Mouse (Mus musculus) heart, adult 18-20 months (tissue): ENCODE results near the gene Krtap27-1. TPM values are rescaled to one million over a fixed set of nuclear protein-coding genes. Genes with fewer than 3 reads are reported as not detected.

ENCODE experiments used
- DNase-seq, 2 experiments: peaks; one replicate each; pipeline ENCODE4 v3.0.0; 2021 to 2022; ENCODE audit warnings: mixed read lengths in 1 of 2
- long read RNA-seq, 2 experiments: library from polyadenylated mRNA; stranded (forward); transcript quantifications; one replicate each; pipeline ENCODE4 v2.0.0; 2021
- total RNA-seq, 2 experiments: library from RNA; stranded (reverse); gene quantifications; 2 replicates each; pipeline ENCODE4 v1.2.3; 2021

The Krtap27-1 gene
- not detected for total RNA-seq
- long read RNA-seq, experiment 1 = 0 reads
- long read RNA-seq, experiment 2 = 0 reads

GRCm38 (mm10) chr16:88671571-88671970 lies at the start of gene Krtap27-1:
TSS of gene Krtap27-1 (minus strand) at chr16:88671671.
- no peak for DNase-seq

GRCm38 (mm10) chr16:88720031-88720430 lies 48.6 kb upstream of the Krtap27-1 start:
- DNase-seq = no peak

- DNase-seq = no peak
These were observed 45.1 kb upstream of the Krtap27-1 start for GRCm38 (mm10) chr16:88716549-88716948.

DNA sequence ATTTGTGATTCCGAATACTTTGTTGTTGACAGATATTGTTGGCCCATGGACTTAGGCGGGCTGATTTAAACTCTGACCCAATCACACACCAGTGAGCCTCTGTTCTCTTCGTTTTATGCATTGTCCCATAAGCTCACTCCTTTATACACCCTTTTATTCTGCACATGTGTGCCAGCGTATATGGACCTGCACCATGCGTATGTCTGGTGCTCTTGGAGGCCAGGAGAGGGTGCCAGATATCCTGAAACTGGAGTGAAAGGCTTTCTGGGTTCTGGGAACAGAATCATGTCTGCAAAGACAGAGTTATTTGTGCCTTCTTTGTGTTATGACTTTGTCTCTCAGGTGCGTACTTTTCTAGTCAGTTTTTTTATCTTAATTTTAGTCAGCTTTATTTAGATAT lies 39.8 kb upstream of the Krtap27-1 start:
- DNase-seq = no peak

DNA sequence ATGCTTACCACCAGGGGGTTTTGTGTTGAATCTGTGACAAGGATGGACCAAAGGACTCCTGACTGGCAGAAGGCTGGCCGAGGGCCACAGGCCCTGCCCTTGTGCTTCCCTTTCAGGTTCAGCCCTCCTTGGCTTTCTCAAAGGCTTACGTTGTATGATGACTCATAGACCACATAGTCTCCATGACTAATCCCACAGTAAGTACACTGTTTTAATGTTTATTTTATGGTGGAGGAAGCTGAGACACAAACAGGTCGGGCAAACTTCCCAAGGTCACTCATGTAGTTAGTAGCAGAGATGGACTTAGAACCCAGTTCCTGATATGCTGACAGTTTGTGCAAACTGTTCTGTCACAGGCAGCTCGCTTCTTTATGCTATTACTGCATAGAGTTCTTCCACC lies 39.3 kb upstream of the Krtap27-1 start:
- no peak for DNase-seq

GRCm38 (mm10) chr16:88707496-88708012 lies 36.1 kb upstream of the Krtap27-1 start, which contains the start of gene 2310061N02Rik:
TSS of gene 2310061N02Rik (minus strand) at chr16:88707962.
- DNase-seq = no peak

DNA sequence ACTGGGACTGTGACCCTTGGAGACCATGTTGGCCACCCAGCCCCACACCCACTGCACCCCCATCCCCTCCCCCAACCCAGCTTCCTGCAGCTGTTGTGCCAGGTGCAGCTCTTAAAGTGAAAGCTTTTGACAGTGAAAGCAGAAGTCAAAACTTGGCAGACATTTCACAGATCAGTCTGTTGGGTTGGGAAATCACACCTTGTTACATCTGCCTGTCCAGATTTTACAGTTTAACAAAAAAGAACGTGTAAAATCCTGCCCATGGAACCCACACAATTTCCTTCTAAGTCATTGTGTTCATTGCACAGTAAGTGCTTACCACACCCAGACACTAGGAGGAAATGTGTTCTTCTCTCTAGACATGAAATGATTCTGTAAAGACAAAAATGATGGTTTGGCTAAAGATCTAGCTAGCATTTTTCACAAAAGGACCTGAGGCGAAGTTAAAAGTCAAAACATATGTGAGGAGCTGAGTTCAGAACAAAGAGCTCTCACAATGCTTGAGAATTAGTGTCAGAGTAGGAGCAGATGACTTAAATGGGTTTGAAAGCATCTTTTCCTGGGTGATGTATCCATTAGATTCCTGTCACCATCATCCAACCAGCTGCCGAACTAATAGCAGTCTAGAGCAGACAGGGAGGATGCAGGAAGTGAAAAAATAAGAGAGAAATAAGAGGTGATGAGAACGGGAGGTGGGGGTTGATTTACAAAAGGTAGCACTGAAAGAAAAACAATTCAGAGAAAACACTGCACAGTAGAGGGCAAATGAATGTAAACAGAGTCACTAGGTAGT lies 29.8 kb upstream of the Krtap27-1 start:
- no peak for DNase-seq

DNA sequence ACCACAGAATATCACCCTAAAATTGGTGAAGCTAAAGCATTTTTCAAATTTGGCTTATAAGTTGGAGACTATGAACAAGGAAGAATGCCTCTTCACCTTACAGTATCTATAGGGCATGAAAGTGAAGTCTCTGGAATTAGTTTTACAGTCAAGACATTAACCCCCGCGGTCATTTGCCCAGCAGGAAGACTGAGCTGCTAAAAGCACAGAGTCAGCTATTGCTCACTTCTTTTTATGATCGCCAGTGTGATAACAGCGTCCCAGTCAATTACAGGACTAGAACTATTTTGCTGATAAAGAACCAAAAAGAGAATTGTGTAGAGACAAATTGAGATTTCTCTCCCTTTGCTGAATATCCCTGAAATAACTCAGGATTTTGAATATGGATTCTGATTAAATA lies 24.8 kb upstream of the Krtap27-1 start:
- DNase-seq = no peak

DNA sequence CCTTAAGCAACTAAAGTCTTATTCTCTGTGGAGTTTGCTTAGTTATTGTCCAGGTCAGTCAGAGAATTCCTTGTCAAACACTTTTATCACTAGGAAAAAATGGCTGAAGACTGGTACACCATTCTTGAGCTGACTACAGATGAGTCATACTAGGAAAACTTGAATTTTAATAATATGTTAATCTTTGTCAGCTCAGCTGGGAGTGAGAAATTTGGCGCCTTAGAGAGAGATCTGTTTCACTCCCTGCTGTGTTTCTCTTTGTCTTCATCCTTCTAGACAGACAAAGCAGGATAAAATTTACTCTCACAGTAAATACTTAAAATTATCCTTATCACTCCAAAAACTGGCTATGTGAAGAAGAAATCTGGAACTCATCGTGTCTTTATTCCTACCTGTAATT lies 9.8 kb upstream of the Krtap27-1 start:
- DNase-seq = no peak

DNA sequence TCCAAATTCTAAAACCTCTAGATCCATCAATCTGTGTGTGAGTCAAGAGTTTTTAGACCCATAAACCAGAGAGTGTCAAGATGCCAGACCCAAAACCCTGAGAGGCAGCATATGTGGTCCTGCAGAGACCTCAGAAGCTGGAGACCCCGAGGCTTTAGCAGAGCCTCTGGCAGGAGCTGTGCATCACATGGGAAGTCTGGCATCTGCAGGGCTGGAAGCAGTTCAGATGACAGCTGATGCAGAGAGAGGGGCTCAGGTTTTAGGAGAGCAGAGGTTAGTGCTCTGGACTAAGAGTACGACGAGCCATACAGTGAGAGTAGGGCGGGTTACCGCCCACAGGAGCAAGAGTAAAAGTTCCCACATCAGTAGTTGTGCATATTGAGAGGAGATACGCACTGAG lies 7.6 kb upstream of the Krtap27-1 start:
- DNase-seq = no peak

DNA sequence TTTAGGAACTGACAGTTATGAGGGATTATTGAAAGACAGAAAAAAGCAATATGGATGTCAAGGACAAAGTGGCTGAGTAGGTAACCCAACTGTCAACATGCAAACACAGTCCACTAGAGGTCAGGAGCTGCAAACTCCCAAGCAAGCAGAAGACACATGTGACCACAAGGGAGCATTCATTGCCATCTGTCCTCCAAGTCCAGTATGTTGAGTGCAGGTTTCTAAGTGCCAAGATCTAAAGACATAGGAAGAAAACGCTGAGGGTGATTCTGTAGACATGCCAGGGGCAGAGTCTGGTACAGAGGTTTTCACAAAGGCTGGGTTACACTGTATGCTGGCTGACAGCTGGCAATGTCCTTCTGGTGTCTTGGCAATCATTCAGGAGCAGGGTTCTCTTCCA lies 14.0 kb downstream of the Krtap27-1 start:
- DNase-seq = no peak

DNA sequence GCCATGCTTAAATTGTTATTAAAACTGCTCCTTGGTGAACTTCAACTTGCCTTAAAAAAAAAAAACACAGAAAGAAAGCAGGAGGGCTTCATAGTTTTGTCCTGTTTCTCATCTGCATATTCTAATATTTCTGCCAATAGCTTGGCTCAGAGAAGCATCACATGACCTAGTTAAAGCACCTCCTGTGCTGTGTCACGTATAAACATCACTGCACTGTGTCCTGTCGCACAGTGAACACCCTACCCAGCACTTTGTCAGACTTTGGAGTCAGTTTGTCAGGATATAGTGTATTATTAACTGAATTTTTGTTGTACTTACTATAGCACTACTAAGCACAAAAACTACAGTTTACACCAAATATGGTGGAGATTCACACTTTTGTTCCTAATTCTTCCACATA lies 19.5 kb downstream of the Krtap27-1 start:
- no peak for DNase-seq

GRCm38 (mm10) chr16:88651082-88651481 lies 20.4 kb downstream of the Krtap27-1 start:
- no peak for DNase-seq

DNA sequence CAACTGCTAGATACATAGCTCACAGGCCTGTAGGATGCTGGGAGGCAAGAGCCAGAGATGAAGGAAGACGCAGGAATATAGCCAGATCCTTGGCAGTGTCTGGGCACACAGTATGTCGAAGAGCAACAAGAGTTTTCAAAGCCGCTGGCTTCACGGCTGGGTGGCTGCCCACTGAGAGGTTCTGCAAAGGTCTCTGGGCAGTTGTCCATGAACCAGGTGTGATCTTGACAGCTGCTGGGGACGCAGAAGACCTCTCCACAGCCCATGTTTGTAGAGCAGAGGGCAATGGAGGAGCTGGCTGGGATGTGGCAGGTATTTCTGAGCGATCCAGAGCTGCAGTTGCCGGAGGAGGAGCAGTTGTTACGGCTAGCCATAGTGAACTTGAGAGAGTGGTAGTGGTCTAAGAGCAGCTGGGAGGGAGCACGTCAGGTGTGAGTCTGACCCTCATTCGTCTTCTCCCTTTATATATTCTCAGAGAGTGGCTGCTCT lies 24.1 kb downstream of the Krtap27-1 start, which contains the start of gene Krtap26-1:
Krtap26-1 (minus strand) TSS at position 439 of the 489 bp plus-strand sequence.
- DNase-seq = no peak

DNA sequence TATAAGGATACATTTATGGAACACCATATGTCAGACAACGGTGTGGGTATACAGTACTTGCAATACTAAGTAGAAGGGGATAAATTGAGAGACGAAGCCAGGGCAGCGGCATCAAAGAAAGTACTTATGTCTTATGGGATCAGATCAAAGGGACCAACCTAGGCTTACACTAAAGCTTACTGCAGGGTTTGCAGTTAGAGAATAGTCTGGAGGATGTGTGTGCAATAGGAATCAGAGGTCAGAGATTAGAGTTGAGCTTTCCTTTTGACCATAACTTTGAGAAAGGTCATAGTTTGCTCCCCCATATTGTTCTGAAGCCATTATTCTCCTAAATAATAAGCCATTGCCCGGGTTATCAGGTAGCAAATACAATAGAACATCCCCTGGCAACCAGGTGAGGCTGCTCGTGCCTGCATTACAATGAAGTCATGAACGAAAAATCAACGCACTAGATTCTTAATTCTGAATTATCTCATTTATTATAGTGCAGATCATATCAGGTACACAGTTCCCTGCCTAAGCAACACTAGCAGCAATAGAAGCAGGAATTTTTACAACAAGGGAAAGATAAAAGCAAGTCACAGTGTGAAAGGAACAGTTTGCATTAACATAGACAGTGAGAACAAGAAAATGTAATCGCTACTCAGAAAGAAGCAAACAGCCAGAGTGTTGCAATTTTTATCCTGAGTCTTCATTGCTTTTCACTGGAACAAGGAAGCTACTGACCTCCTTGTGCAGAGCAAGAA lies 24.9 kb downstream of the Krtap27-1 start:
- DNase-seq = no peak

DNA sequence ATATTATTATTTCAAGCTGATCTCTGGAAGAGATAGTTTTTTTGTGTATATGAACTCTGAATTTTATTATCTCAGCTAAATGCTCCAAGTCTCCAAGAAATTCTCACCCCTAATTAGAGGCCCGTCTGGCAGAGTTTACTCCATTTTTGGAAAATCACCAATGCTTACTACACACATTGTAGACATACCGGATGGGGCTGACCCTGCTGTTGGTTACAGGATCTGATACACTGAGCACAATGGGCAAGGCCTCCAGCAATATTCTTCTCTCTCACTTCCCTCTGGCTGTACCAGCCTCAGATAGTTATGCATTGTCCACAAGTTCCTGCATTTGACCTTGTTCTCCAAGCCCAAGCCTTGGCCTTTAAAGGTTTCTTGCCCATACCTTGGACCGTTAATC lies 31.4 kb downstream of the Krtap27-1 start:
- no peak for DNase-seq

GRCm38 (mm10) chr16:88635142-88635541 lies 36.3 kb downstream of the Krtap27-1 start:
- DNase-seq = peak; percentile 5 to 17

GRCm38 (mm10) chr16:88631474-88631873 lies 40.0 kb downstream of the Krtap27-1 start:
- no peak for DNase-seq

DNA sequence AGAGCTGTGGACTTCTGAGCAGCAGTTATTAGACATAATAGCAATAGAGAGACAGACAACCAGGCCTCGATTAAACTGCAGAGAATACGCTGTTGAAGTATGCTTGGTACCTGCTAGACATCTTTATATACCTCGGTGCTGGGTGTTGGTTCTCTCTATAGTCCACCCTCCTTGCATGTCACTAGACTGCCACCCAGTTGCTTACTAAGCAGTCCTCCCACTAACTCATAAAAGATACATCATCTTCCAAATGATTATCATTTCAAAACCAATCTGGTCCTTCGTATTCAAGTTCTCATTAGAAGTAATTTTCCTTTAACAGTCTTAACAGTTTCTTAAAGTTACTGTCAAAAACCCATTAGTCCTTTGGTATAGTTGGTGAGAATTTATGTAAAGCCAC lies 43.9 kb downstream of the Krtap27-1 start, which contains the start of gene 2310079G19Rik:
2310079G19Rik (minus strand) TSS at position 101 of the 400 bp plus-strand sequence.
- DNase-seq = no peak
